Mouse (Mus musculus) cerebellum, postnatal 36 days (tissue): ENCODE measurements around the gene Asrgl1.
"Not testable (repeated sequence)": the region's sequence is repeated elsewhere in the genome, so short reads cannot be mapped to it uniquely, and the experiment has no call there.

Experiments
- DNase-seq, 2 experiments: peaks; one replicate each; pipeline ENCODE4 v3.0.0; 2021 to 2022; ENCODE audit warnings: mixed read lengths in 2 of 2

The Asrgl1 gene

GRCm38 (mm10) chr19:9103986-9104385 is 31.4 kb downstream of the Asrgl1 start:
- no peak for DNase-seq

- no peak for DNase-seq
Observed at GRCm38 (mm10) chr19:9101062-9101457, 34.4 kb downstream of the Asrgl1 start.

GRCm38 (mm10) chr19:9100297-9101061 is 35.0 kb downstream of the Asrgl1 start:
- DNase-seq: no peak

- no peak for DNase-seq
Observed at GRCm38 (mm10) chr19:9099751-9100150, 35.7 kb downstream of the Asrgl1 start.

GRCm38 (mm10) chr19:9097441-9097840 is 38.0 kb downstream of the Asrgl1 start:
- DNase-seq: peak; percentile 19 to 43

GRCm38 (mm10) chr19:9095111-9095510 is 40.3 kb downstream of the Asrgl1 start:
- no peak for DNase-seq

- DNase-seq: no peak
Observed at GRCm38 (mm10) chr19:9090709-9091108, 44.7 kb downstream of the Asrgl1 start.

GRCm38 (mm10) chr19:9090191-9090590 is 45.2 kb downstream of the Asrgl1 start:
- no peak for DNase-seq

- DNase-seq: no peak
Observed at GRCm38 (mm10) chr19:9087821-9088220, 47.6 kb downstream of the Asrgl1 start, which contains the start of gene Scgb1a1. Scgb1a1 (minus strand) TSS chr19:9087958.

GRCm38 (mm10) chr19:9083892-9084291 is 51.5 kb downstream of the Asrgl1 start:
- DNase-seq: not testable (repeated sequence)

GRCm38 (mm10) chr19:9083010-9083355 is 52.5 kb downstream of the Asrgl1 start:
- DNase-seq: no peak

GRCm38 (mm10) chr19:9082191-9083009 is 53.0 kb downstream of the Asrgl1 start:
- peak; percentile 74 to 79 for DNase-seq

GRCm38 (mm10) chr19:9081311-9082190 is 53.9 kb downstream of the Asrgl1 start:
- no peak for DNase-seq

- DNase-seq: no peak
Observed at GRCm38 (mm10) chr19:9079916-9080315, 55.5 kb downstream of the Asrgl1 start.

- DNase-seq: no peak
Observed at GRCm38 (mm10) chr19:9076982-9077660, 58.3 kb downstream of the Asrgl1 start.

GRCm38 (mm10) chr19:9076035-9076434 is 59.4 kb downstream of the Asrgl1 start:
- no peak for DNase-seq

GRCm38 (mm10) chr19:9075558-9075957 is 59.9 kb downstream of the Asrgl1 start:
- DNase-seq: no peak

GRCm38 (mm10) chr19:9074424-9074823 is 61.0 kb downstream of the Asrgl1 start:
- DNase-seq: no peak

GRCm38 (mm10) chr19:9073776-9074411 is 61.5 kb downstream of the Asrgl1 start:
- DNase-seq: no peak

GRCm38 (mm10) chr19:9072157-9072530 is 63.3 kb downstream of the Asrgl1 start:
- DNase-seq: no peak

- peak; percentile 27 to 31 for DNase-seq
Observed at GRCm38 (mm10) chr19:9071456-9072156, 63.8 kb downstream of the Asrgl1 start.
